Mouse (Mus musculus): ENCODE results near the gene Tnik. TPM values are rescaled to one million over a fixed set of nuclear protein-coding genes. Genes with fewer than 3 reads are reported as not detected.
A peak's percentile ranks its signal among the peaks of the same experiment; 100 is the strongest.

Gene Tnik
- polyA plus RNA-seq (2015; fragmentation: Nextera tagmentation; extraction: Ambion mirVana), result 8.3 and 9.8 TPM in 2 replicates

- Histone ChIP-seq H3K27me3 (peaks cover 5% of the 10 kb centered on the region; the same call in 1 of the 2 replicates), H3K4me3 (peak within 1 kb of the TSS; percentile 78), H3K4me1 (peaks cover 20% of the 10 kb centered on the region), H3K4me2 (peak within 1 kb of the TSS; percentile 97), H3K36me3 (no peaks in the 10 kb centered on the region), H3K27ac (peak within 1 kb of the TSS; percentile 83), H3K9ac (peak within 1 kb of the TSS; percentile 72), H3K9me3 (no peaks in the 10 kb centered on the region)
- peak; percentile 91 for ATAC-seq (ENCODE audit: borderline replicate concordance, extremely low read depth, low FRiP score, low TSS enrichment)
- WGBS, result under 1% methylated on average over 59 of the region's 59 CpGs
Observed at GRCm38 (mm10) chr3:28263002-28263947, at the start of gene Tnik. Tnik (plus strand) TSS chr3:28263214.

DNA sequence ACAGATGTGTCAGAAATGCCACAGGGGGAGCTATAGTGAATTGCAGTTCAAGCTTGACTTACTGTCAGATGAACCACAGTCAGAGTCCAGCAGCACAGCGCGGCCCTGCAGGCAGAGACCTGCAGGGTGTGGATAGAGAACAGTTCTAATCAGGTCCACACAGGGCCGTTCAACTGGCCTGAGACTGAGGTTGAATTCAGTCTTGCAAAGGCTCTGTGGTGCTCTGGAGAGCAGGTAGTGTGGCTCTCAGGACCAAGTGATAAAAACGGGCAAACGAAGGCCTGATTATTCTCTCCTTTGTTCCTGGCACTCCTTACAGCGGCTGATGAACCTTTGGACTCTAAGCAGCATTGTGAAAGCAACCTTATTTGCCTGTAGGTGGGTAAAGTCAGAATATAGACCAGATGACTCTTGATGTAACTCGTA, 48.1 kb upstream of the Tnik start:
- H3K9ac ChIP-seq, result no peak overlapping the region
- no peak for ATAC-seq (ENCODE audit: borderline replicate concordance, extremely low read depth, low FRiP score, low TSS enrichment)
- no peak overlapping the region for H3K4me2 ChIP-seq
- H3K27me3 ChIP-seq, result no peaks in the 10 kb centered on the region
- H3K36me3 ChIP-seq, result no peaks in the 10 kb centered on the region
- 81% methylated on average over 7 of the region's 7 CpGs for WGBS
- H3K4me3 ChIP-seq, result no peak overlapping the region
- H3K27ac ChIP-seq, result no peak overlapping the region
- no peaks in the 10 kb centered on the region for H3K4me1 ChIP-seq
- H3K9me3 ChIP-seq, result no peaks in the 10 kb centered on the region

DNA sequence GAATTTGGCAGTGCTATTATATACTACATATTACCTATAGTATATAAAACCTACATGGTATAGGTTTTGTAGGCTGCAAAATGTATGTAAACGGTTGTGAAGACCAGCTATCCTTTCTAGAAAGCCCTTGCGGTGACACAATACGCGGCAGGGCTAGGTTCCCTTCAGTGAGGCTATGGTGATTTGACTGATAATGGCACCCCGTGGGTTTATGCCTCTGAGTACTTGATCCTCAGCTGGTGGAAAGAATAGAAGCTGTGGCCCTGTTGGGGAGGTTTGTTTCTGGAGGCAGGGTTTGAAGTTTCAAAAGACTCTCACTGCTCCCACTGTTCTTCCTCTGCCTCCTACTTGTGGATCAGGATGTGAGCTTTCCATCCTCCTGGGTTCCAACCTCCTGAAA, 46.0 kb upstream of the Tnik start:
- WGBS, result 48% methylated on average over 5 of the region's 5 CpGs
- no peaks in the 10 kb centered on the region for H3K36me3 ChIP-seq

GRCm38 (mm10) chr3:28219533-28219932, 43.5 kb upstream of the Tnik start:
- WGBS, result 83% methylated on average over 7 of the region's 7 CpGs
- H3K4me1 ChIP-seq, result no peaks in the 10 kb centered on the region
- no peaks in the 10 kb centered on the region for H3K36me3 ChIP-seq
- H3K27ac ChIP-seq, result no peak overlapping the region
- no peak overlapping the region for H3K4me3 ChIP-seq
- no peak overlapping the region for H3K4me2 ChIP-seq
- H3K27me3 ChIP-seq, result no peaks in the 10 kb centered on the region
- ATAC-seq (ENCODE audit: borderline replicate concordance, extremely low read depth, low FRiP score, low TSS enrichment), result no peak
- H3K9me3 ChIP-seq, result no peaks in the 10 kb centered on the region
- no peak overlapping the region for H3K9ac ChIP-seq

More for the DNA sequence above, 46.0 kb upstream of the Tnik start:
- H3K9me3 ChIP-seq, result no peaks in the 10 kb centered on the region
- H3K4me3 ChIP-seq, result no peak overlapping the region
- no peak overlapping the region for H3K27ac ChIP-seq
- H3K27me3 ChIP-seq, result no peaks in the 10 kb centered on the region
- no peak overlapping the region for H3K9ac ChIP-seq
- ATAC-seq (ENCODE audit: borderline replicate concordance, extremely low read depth, low FRiP score, low TSS enrichment), result no peak
- H3K4me1 ChIP-seq, result no peaks in the 10 kb centered on the region
- no peak overlapping the region for H3K4me2 ChIP-seq

- Histone ChIP-seq H3K4me3 (no peak overlapping the region), H3K4me2 (no peak overlapping the region), H3K27me3 (no peaks in the 10 kb centered on the region), H3K27ac (no peak overlapping the region), H3K4me1 (no peaks in the 10 kb centered on the region), H3K9me3 (no peaks in the 10 kb centered on the region), H3K36me3 (no peaks in the 10 kb centered on the region), H3K9ac (no peak overlapping the region)
- 87% methylated on average over 3 of the region's 3 CpGs for WGBS
- ATAC-seq (ENCODE audit: borderline replicate concordance, extremely low read depth, low FRiP score, low TSS enrichment), result no peak
Observed at GRCm38 (mm10) chr3:28219964-28220363, 43.0 kb upstream of the Tnik start.

DNA sequence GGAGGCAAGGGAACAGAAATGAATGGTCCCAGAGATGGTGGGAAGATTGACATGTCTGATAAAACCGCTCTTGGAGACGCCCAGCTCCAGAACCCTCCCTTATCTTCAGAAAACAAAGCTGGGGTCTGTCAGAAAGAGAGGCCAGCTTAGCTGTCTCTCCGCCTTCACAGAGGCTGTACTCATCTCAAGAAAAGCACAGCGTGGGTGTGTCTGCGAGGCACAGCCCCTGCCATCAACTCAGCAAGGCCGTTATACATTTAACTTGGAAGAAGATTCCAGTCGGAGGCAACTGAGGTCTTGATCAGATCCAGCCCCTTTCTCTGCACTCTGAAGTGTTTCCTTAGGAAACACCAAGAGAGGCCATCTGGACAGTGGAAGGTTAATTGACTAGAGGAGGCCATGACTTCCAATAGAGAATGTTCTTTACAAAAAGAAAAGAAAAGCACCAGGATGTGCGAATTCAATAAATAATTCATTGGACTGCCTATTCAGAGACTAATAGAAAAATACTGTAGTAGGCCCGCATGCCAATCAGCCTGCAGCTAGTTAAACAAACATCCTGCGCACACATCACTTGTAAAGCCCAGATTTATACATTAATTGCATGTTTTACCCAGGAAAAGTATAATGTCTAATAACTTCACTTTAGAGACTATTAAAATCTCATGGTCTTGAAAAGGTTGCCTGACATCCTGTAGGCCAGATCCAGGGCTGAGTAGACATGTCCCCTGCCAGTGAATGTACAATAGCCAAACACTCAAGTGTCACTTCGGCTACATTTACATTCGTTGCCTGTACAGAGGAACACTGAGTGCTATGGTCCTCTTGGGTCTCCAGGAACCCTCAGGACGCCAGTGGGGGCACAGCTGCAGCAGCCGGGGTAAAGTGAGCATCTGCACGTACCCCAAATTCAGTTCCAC, 38.3 kb upstream of the Tnik start:
- H3K4me1 ChIP-seq, result no peaks in the 10 kb centered on the region
- H3K4me3 ChIP-seq, result no peak overlapping the region
- H3K4me2 ChIP-seq, result no peak overlapping the region
- H3K36me3 ChIP-seq, result no peaks in the 10 kb centered on the region
- no peak overlapping the region for H3K27ac ChIP-seq
- H3K27me3 ChIP-seq, result no peaks in the 10 kb centered on the region
- no peak overlapping the region for H3K9ac ChIP-seq
- ATAC-seq (ENCODE audit: borderline replicate concordance, extremely low read depth, low FRiP score, low TSS enrichment), result no peak
- H3K9me3 ChIP-seq, result no peaks in the 10 kb centered on the region
- 53% methylated on average over 15 of the region's 15 CpGs for WGBS

- Histone ChIP-seq H3K27me3 (no peaks in the 10 kb centered on the region), H3K9me3 (no peaks in the 10 kb centered on the region), H3K4me2 (no peak overlapping the region), H3K27ac (no peak overlapping the region), H3K9ac (no peak overlapping the region), H3K4me1 (no peaks in the 10 kb centered on the region), H3K4me3 (no peak overlapping the region), H3K36me3 (no peaks in the 10 kb centered on the region)
- ATAC-seq (ENCODE audit: borderline replicate concordance, extremely low read depth, low FRiP score, low TSS enrichment), result no peak
- WGBS, result 78% methylated on average over 9 of the region's 9 CpGs
Observed at GRCm38 (mm10) chr3:28225357-28225905, 37.6 kb upstream of the Tnik start.

- no peak overlapping the region for H3K4me2 ChIP-seq
- 85% methylated on average over 19 of the region's 19 CpGs for WGBS
- H3K9me3 ChIP-seq, result no peaks in the 10 kb centered on the region
- H3K27me3 ChIP-seq, result no peaks in the 10 kb centered on the region
- H3K4me3 ChIP-seq, result no peak overlapping the region
- no peak for ATAC-seq (ENCODE audit: borderline replicate concordance, extremely low read depth, low FRiP score, low TSS enrichment)
- no peak overlapping the region for H3K27ac ChIP-seq
- no peaks in the 10 kb centered on the region for H3K4me1 ChIP-seq
- no peak overlapping the region for H3K9ac ChIP-seq
- H3K36me3 ChIP-seq, result no peaks in the 10 kb centered on the region
Observed at GRCm38 (mm10) chr3:28226181-28226580, 36.8 kb upstream of the Tnik start.

DNA sequence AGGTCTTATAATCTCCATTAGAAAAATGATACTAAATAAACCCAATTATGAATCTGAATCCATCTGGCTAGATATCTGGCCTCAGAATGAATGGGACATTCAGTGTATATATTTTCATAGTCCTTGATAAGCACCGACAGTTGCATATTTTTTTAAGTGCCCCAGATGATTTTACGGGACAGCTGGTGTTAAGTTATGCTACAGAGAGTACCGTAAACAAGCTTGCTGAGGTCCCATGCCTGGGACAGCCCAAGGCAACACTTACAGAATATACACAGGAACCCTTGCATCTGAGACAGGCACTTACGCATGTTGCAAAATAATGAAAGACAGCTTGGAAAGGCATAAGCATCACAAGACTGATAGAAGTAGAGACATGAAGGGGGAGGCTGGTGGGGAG, 34.1 kb upstream of the Tnik start:
- no peaks in the 10 kb centered on the region for H3K9me3 ChIP-seq
- no peak overlapping the region for H3K9ac ChIP-seq
- no peaks in the 10 kb centered on the region for H3K36me3 ChIP-seq
- H3K27me3 ChIP-seq, result no peaks in the 10 kb centered on the region
- no peaks in the 10 kb centered on the region for H3K4me1 ChIP-seq
- ATAC-seq (ENCODE audit: borderline replicate concordance, extremely low read depth, low FRiP score, low TSS enrichment), result no peak
- H3K4me2 ChIP-seq, result no peak overlapping the region
- 39% methylated on average over 4 of the region's 4 CpGs for WGBS
- H3K27ac ChIP-seq, result no peak overlapping the region
- H3K4me3 ChIP-seq, result no peak overlapping the region

- H3K9me3 ChIP-seq, result no peaks in the 10 kb centered on the region
- no peak overlapping the region for H3K4me2 ChIP-seq
- no peak overlapping the region for H3K27ac ChIP-seq
- whole genome bisulfite sequencing, result 68% methylated on average over 2 of the region's 2 CpGs
- H3K36me3 ChIP-seq, result no peaks in the 10 kb centered on the region
- no peak for ATAC-seq (ENCODE audit: borderline replicate concordance, extremely low read depth, low FRiP score, low TSS enrichment)
- H3K4me3 ChIP-seq, result no peak overlapping the region
- no peak overlapping the region for H3K9ac ChIP-seq
- no peaks in the 10 kb centered on the region for H3K4me1 ChIP-seq
- H3K27me3 ChIP-seq, result no peaks in the 10 kb centered on the region
Observed at GRCm38 (mm10) chr3:28229503-28229902, 33.5 kb upstream of the Tnik start.

- H3K9ac ChIP-seq, result no peak overlapping the region
- no peak overlapping the region for H3K4me2 ChIP-seq
- H3K4me1 ChIP-seq, result no peaks in the 10 kb centered on the region
- no peak overlapping the region for H3K27ac ChIP-seq
- no peaks in the 10 kb centered on the region for H3K27me3 ChIP-seq
- no peak overlapping the region for H3K4me3 ChIP-seq
- no peak for ATAC-seq (ENCODE audit: borderline replicate concordance, extremely low read depth, low FRiP score, low TSS enrichment)
- no peaks in the 10 kb centered on the region for H3K36me3 ChIP-seq
- no peaks in the 10 kb centered on the region for H3K9me3 ChIP-seq
- 74% methylated on average over 4 of the region's 4 CpGs for WGBS
Observed at GRCm38 (mm10) chr3:28232885-28233284, 30.1 kb upstream of the Tnik start.
